Mouse (Mus musculus) C2C12 (cell line): ENCODE results near the gene Slc4a1.

Source experiments
- CTCF ChIP-seq: IDR thresholded peaks from one replicate; pipeline ENCODE4 v1.5.1; 2011; ENCODE audit not compliant: control insufficient read depth, insufficient read depth, insufficient read length
- MAX ChIP-seq: IDR thresholded peaks from one replicate; pipeline ENCODE4 v1.6.1; 2011; ENCODE audit warnings: mild to moderate bottlenecking, control low read depth
- MYOD1 ChIP-seq: IDR thresholded peaks from one replicate; pipeline ENCODE4 v1.6.1; 2011; ENCODE audit warnings: low read depth; ENCODE audit not compliant: control insufficient read depth, insufficient read length
- USF1 ChIP-seq: IDR thresholded peaks from one replicate; pipeline ENCODE4 v1.6.1; 2011; ENCODE audit warnings: low read depth, mild to moderate bottlenecking, control low read depth, moderate library complexity

GRCm38 (mm10) chr11:102341101-102341500 is 24.9 kb downstream of the Slc4a1 start:
- TF ChIP-seq MAX (no peak), CTCF (no peak), USF1 (no peak), MYOD1 (no peak)
